Mouse (Mus musculus): Measurements from ENCODE around the gene Fcor.

GRCm38 (mm10) chr8:3676993-3677579 lies 4.9 kb upstream of the Fcor start:
- TF ChIP-seq CTCF (IDR thresholded peaks at IDR 0.05; ENCODE audit: borderline replicate concordance, extremely low read depth, insufficient read depth, insufficient read length) (no peak), POLR2A (IDR thresholded peaks at IDR 0.05; ENCODE audit: borderline replicate concordance, extremely low read depth, insufficient read depth, insufficient read length, poor library complexity, severe bottlenecking) (no peak)

Data from brain, embryonic 14.5 days (tissue).